Mouse (Mus musculus) CD8-positive naive resting alpha-beta T cell, adult 2 months (primary cell): Measurements from ENCODE around the gene Rbfox1.

Experiments used
- DNase-seq, 2 experiments: peaks; one replicate each; pipeline ENCODE4 v3.0.0; 2022; ENCODE audit warnings: low read depth in 2 of 2, low spot score in 2 of 2

Rbfox1 gene

GRCm38 (mm10) chr16:7075749-7076148 lies 1190.6 kb downstream of the Rbfox1 start:
- DNase-seq, result no peak

GRCm38 (mm10) chr16:7076305-7076704 lies 1191.2 kb downstream of the Rbfox1 start:
- no peak for DNase-seq

- DNase-seq, result no peak
These were observed 1191.6 kb downstream of the Rbfox1 start for GRCm38 (mm10) chr16:7076707-7077106.

GRCm38 (mm10) chr16:7081074-7081568 lies 1196.0 kb downstream of the Rbfox1 start:
- no peak for DNase-seq

GRCm38 (mm10) chr16:7081684-7082255 lies 1196.6 kb downstream of the Rbfox1 start:
- DNase-seq, result no peak

GRCm38 (mm10) chr16:7083937-7084336 lies 1198.8 kb downstream of the Rbfox1 start:
- no peak for DNase-seq

GRCm38 (mm10) chr16:7088601-7089430 lies 1203.7 kb downstream of the Rbfox1 start:
- DNase-seq, result no peak

GRCm38 (mm10) chr16:7089475-7089874 lies 1204.3 kb downstream of the Rbfox1 start:
- DNase-seq, result no peak

- DNase-seq, result no peak
These were observed 1205.0 kb downstream of the Rbfox1 start for GRCm38 (mm10) chr16:7090205-7090604.

GRCm38 (mm10) chr16:7092811-7093210 lies 1207.7 kb downstream of the Rbfox1 start:
- DNase-seq, result no peak

GRCm38 (mm10) chr16:7093686-7094085 lies 1208.5 kb downstream of the Rbfox1 start:
- no peak for DNase-seq

- no peak for DNase-seq
These were observed 1209.1 kb downstream of the Rbfox1 start for GRCm38 (mm10) chr16:7094181-7094749.

- no peak for DNase-seq
These were observed 1211.9 kb downstream of the Rbfox1 start for GRCm38 (mm10) chr16:7097071-7097470.

GRCm38 (mm10) chr16:7097951-7098710 lies 1213.0 kb downstream of the Rbfox1 start:
- no peak for DNase-seq

- no peak for DNase-seq
These were observed 1214.5 kb downstream of the Rbfox1 start for GRCm38 (mm10) chr16:7099506-7100300.

- DNase-seq, result no peak
These were observed 1217.3 kb downstream of the Rbfox1 start for GRCm38 (mm10) chr16:7102486-7102885.

GRCm38 (mm10) chr16:7103301-7103700 lies 1218.1 kb downstream of the Rbfox1 start:
- DNase-seq, result no peak

GRCm38 (mm10) chr16:7106450-7107015 lies 1221.4 kb downstream of the Rbfox1 start:
- no peak for DNase-seq

GRCm38 (mm10) chr16:7115945-7116344 lies 1230.8 kb downstream of the Rbfox1 start:
- DNase-seq, result no peak

- no peak for DNase-seq
These were observed 1244.4 kb downstream of the Rbfox1 start for GRCm38 (mm10) chr16:7129591-7129990.
